ENCODE assay signal across 25 mouse cellular contexts in genomic region chr2:32144633-32145032, GRCm38 (mm10). TPM values are rescaled to one million over a fixed set of nuclear protein-coding genes. Genes with fewer than 3 reads are reported as not detected.
DNase-seq lines count a peak whose midpoint lies in the region; ATAC-seq and TF ChIP-seq lines count a peak whose summit lies in the region.
"Had no signal": no experiment of that assay in that cellular context is flagged by ENCODE, and none has a peak within 500 bp of the region (broad histone marks: within the 10 kb centered on the region; RNA-seq: fewer than 3 reads in every experiment).

No protein-coding gene starts in this region.

- no peaks in the 10 kb centered on the region for H3K27me3 ChIP-seq in liver, embryonic 15.5 days
- no peaks in the 10 kb centered on the region for H3K27me3 ChIP-seq in midbrain, embryonic 15.5 days (replicated peaks)
- H3K27me3 ChIP-seq: embryonic facial prominence, embryonic 12.5 days; heart, embryonic 13.5 days; hindbrain, embryonic 15.5 days; kidney, embryonic 15.5 days had no signal

- ATAC-seq in liver, embryonic 15.5 days (ENCODE audit: insufficient read depth) = peak; percentile 70
- ATAC-seq in midbrain, embryonic 15.5 days (replicated peaks) = no peak
- ATAC-seq: CD4-positive, CD25-positive, alpha-beta regulatory T cell, adult 4 months; forebrain, postnatal 0 days had no signal

- 25% methylated on average over 5 of the region's 5 CpGs for WGBS in liver, embryonic 15.5 days (ENCODE audit: insufficient replicate concordance)
- 87% methylated on average over 5 of the region's 5 CpGs for WGBS in midbrain, embryonic 15.5 days

- peak overlapping the region; percentile 47 for H3K4me2 ChIP-seq in liver, embryonic 15.5 days
- no peak overlapping the region for H3K4me2 ChIP-seq in midbrain, embryonic 15.5 days
- H3K4me2 ChIP-seq: embryonic facial prominence, embryonic 12.5 days; heart, embryonic 13.5 days; hindbrain, embryonic 15.5 days; kidney, embryonic 15.5 days had no signal

- no peak overlapping the region for H3K4me3 ChIP-seq in ES-E14 (ENCODE audit: insufficient read depth in 1 of 2, low read depth in 1 of 2, low read length in 2 of 2, poor library complexity in 1 of 2, severe bottlenecking in 1 of 2)
- no peak overlapping the region for H3K4me3 ChIP-seq in liver, embryonic 15.5 days (replicated peaks)
- H3K4me3 ChIP-seq in midbrain, embryonic 15.5 days = no peak overlapping the region
- H3K4me3 ChIP-seq: embryonic facial prominence, embryonic 12.5 days; heart, embryonic 13.5 days; hindbrain, embryonic 10.5 days; hindbrain, embryonic 15.5 days; kidney, embryonic 15.5 days had no signal

- in situ Hi-C loops in ES-E14 (cut with MboI; ENCODE audit: low sequenced_read_pairs in 2 of 2, unreplicated experiment in 2 of 2) = no loop called here

- DNase-seq in ES-E14 (ENCODE audit: low read depth, low spot score) (no peak), liver (peak; percentile 36)
- no peak for DNase-seq in gastrocnemius, postnatal 10 days
- no peak for DNase-seq in layer of hippocampus, postnatal 25 days (ENCODE audit: extremely low spot score in 1 of 2, low spot score in 1 of 2)
- no peak for DNase-seq in adrenal gland, postnatal 36 days
- DNase-seq: adrenal gland, postnatal 25 days; cerebellum, adult 2 months; embryo, embryonic 11 days; forebrain, postnatal 0 days; heart, postnatal 10 days; kidney, adult 18-20 months; kidney, postnatal 36 days; lung, postnatal 36 days; midbrain, embryonic 14.5 days; spleen, adult 18-20 months; thymus, postnatal 14 days had no signal

- no peaks in the 10 kb centered on the region for H3K36me3 ChIP-seq in ES-E14 (ENCODE audit: control insufficient read depth, insufficient read depth, low read length, poor library complexity, severe bottlenecking)
- no peaks in the 10 kb centered on the region for H3K36me3 ChIP-seq in liver, embryonic 15.5 days (replicated peaks)
- no peaks in the 10 kb centered on the region for H3K36me3 ChIP-seq in midbrain, embryonic 15.5 days (replicated peaks)
- H3K36me3 ChIP-seq: embryonic facial prominence, embryonic 12.5 days; heart, embryonic 13.5 days; hindbrain, embryonic 10.5 days; hindbrain, embryonic 15.5 days; kidney, embryonic 15.5 days had no signal

- no peak overlapping the region for H3K27ac ChIP-seq in ES-E14 (ENCODE audit: insufficient read depth, low read depth, low read length, poor library complexity, severe bottlenecking)
- peak overlapping the region; percentile 86 for H3K27ac ChIP-seq in liver, embryonic 15.5 days (replicated peaks)
- no peak overlapping the region for H3K27ac ChIP-seq in midbrain, embryonic 15.5 days
- H3K27ac ChIP-seq: embryonic facial prominence, embryonic 12.5 days; heart, embryonic 13.5 days; hindbrain, embryonic 10.5 days; hindbrain, embryonic 15.5 days; kidney, embryonic 15.5 days had no signal

- peak overlapping the region; percentile 2 for H3K9ac ChIP-seq in ES-E14 (ENCODE audit: insufficient read depth, low read depth, low read length, poor library complexity, severe bottlenecking)
- H3K9ac ChIP-seq in liver, embryonic 15.5 days = no peak overlapping the region
- no peak overlapping the region for H3K9ac ChIP-seq in midbrain, embryonic 15.5 days
- H3K9ac ChIP-seq: embryonic facial prominence, embryonic 12.5 days; forebrain, postnatal 0 days; heart, embryonic 13.5 days; hindbrain, embryonic 15.5 days; kidney, embryonic 15.5 days had no signal

- no peaks in the 10 kb centered on the region for H3K9me3 ChIP-seq in ES-E14 (ENCODE audit: control insufficient read depth, insufficient read depth, low read depth, low read length)
- H3K9me3 ChIP-seq in liver, embryonic 15.5 days (replicated peaks) = no peaks in the 10 kb centered on the region
- no peaks in the 10 kb centered on the region for H3K9me3 ChIP-seq in midbrain, embryonic 15.5 days
- H3K9me3 ChIP-seq: embryonic facial prominence, embryonic 12.5 days; heart, embryonic 13.5 days; hindbrain, embryonic 10.5 days; hindbrain, embryonic 15.5 days; kidney, embryonic 15.5 days had no signal

- H3K4me1 ChIP-seq in ES-E14 (ENCODE audit: control insufficient read depth in 2 of 2, insufficient read depth in 2 of 2, low read length in 2 of 2, poor library complexity in 1 of 2) = peaks cover 5 to 32% of the 10 kb centered on the region in 2 experiments; a peak in 2 of 4 replicates
- H3K4me1 ChIP-seq in liver, embryonic 15.5 days (replicated peaks) = peaks cover 27% of the 10 kb centered on the region
- peaks cover 4% of the 10 kb centered on the region; the same call in 1 of the 2 replicates for H3K4me1 ChIP-seq in midbrain, embryonic 15.5 days
- H3K4me1 ChIP-seq: embryonic facial prominence, embryonic 12.5 days; heart, embryonic 13.5 days; hindbrain, embryonic 15.5 days had no signal

TF ChIP-seq in ES-E14, 5 proteins besides CTCF, POLR2A, EP300 and RAD21:
- TF ChIP-seq CHD2 (IDR thresholded peaks at IDR 0.05; ENCODE audit: low read depth, low read length) (no peak), MAFK (IDR thresholded peaks at IDR 0.05; ENCODE audit: insufficient read depth, low read depth, low read length) (peak; percentile 75)

RNA-seq across cellular contexts. Expression of gene Prrc2b, which starts 6.2 kb away (rescaled TPM):
- 75.1 and 88.5 TPM in 2 replicates for total RNA-seq in ES-E14 (2012; rRNA removed)
- 8.3 and 9.6 TPM in 2 replicates for polyA plus RNA-seq in liver, embryonic 15.5 days (2015; fragmentation: Nextera tagmentation; extraction: Ambion mirVana)
- 100 to 1,000 TPM; 104 to 111 TPM for total RNA-seq in gastrocnemius, postnatal 10 days (2021)
- 100 to 1,000 TPM; 248 to 275 TPM for total RNA-seq in layer of hippocampus, postnatal 25 days (2021)
- polyA plus RNA-seq in midbrain, embryonic 15.5 days (2015; fragmentation: Nextera tagmentation; extraction: Ambion mirVana) = 85.4 and 92.2 TPM in 2 replicates
- total RNA-seq in adrenal gland, postnatal 36 days (2021) = 100 to 1,000 TPM in 1 of 2 experiments, 10 to 100 TPM in 1; 99.3 to 119 TPM

RNA-seq across cellular contexts. Expression of gene Plpp7, which starts 49.3 kb away (rescaled TPM):
- 1.4 and 4.3 TPM in 2 replicates for total RNA-seq in ES-E14 (2012; rRNA removed)
- 1.9 and 2.0 TPM in 2 replicates for polyA plus RNA-seq in liver, embryonic 15.5 days (2015; fragmentation: Nextera tagmentation; extraction: Ambion mirVana)
- 100 to 1,000 TPM in 1 of 2 experiments, 10 to 100 TPM in 1; 90.3 to 101 TPM for total RNA-seq in gastrocnemius, postnatal 10 days (2021)
- total RNA-seq in layer of hippocampus, postnatal 25 days (2021) = 10 to 100 TPM; 23.7 to 24.4 TPM
- polyA plus RNA-seq in midbrain, embryonic 15.5 days (2015; fragmentation: Nextera tagmentation; extraction: Ambion mirVana) = 25.7 and 26.7 TPM in 2 replicates
- 1 to 10 TPM; 3.5 to 5.3 TPM for total RNA-seq in adrenal gland, postnatal 36 days (2021)
- total RNA-seq: neutrophil, adult 5-6 weeks had no signal
- polyA plus RNA-seq: CD4-positive, CD25-positive, alpha-beta regulatory T cell, adult 4 months had no signal

RNA-seq across cellular contexts. Expression of gene Fam78a, which starts 60.0 kb away (rescaled TPM):
- 4.1 and 4.8 TPM in 2 replicates for total RNA-seq in ES-E14 (2012; rRNA removed)
- polyA plus RNA-seq in liver, embryonic 15.5 days (2015; fragmentation: Nextera tagmentation; extraction: Ambion mirVana) = 11.4 TPM in 2 replicates
- 10 to 100 TPM; 23.9 to 25.2 TPM for total RNA-seq in gastrocnemius, postnatal 10 days (2021)
- total RNA-seq in layer of hippocampus, postnatal 25 days (2021) = 1 to 10 TPM; 3.2 to 6.3 TPM
- 0.65 and 0.80 TPM in 2 replicates for polyA plus RNA-seq in midbrain, embryonic 15.5 days (2015; fragmentation: Nextera tagmentation; extraction: Ambion mirVana)
- total RNA-seq in adrenal gland, postnatal 36 days (2021) = 1 to 10 TPM in 1 of 2 experiments, under 1 TPM in 1; 0.89 to 4.2 TPM
